Mouse (Mus musculus) E14TG2a.4 (cell line): ENCODE results near the gene Lman1l.
A peak's percentile ranks its signal among the peaks of the same experiment; 100 is the strongest.

Experiments
- H3K27me3 ChIP-seq: 2 replicates; pipeline ENCODE4 v1.6.1; 2014; ENCODE audit warnings: low read length, control low read depth; ENCODE audit not compliant: insufficient read depth
- H3K36me3 ChIP-seq: 2 replicates; pipeline ENCODE4 v1.6.1; 2014; ENCODE audit warnings: low read length, control low read depth; ENCODE audit not compliant: insufficient read depth
- H3K4me1 ChIP-seq: replicated peaks from 2 replicates; pipeline ENCODE4 v1.6.1; 2014; ENCODE audit warnings: low read depth, low read length, control low read depth
- H3K4me3 ChIP-seq: replicated peaks from 2 replicates; pipeline ENCODE4 v1.5.1; 2014; ENCODE audit warnings: mild to moderate bottlenecking, low read length
- H3K9me3 ChIP-seq: 2 replicates; pipeline ENCODE4 v1.6.1; 2014; ENCODE audit warnings: low read length, control low read depth
- CTCF ChIP-seq: conservative IDR thresholded peaks from 2 replicates; pipeline ENCODE4 v1.5.1; 2014; ENCODE audit warnings: low read length
- NANOG ChIP-seq: IDR thresholded peaks from 2 replicates; pipeline ENCODE4 v1.6.1; 2014; ENCODE audit warnings: borderline replicate concordance, low read length, mixed read lengths
- POU5F1 ChIP-seq: IDR thresholded peaks from 2 replicates; pipeline ENCODE4 v1.6.1; 2014; ENCODE audit warnings: low read length, borderline replicate concordance

Gene Lman1l

DNA sequence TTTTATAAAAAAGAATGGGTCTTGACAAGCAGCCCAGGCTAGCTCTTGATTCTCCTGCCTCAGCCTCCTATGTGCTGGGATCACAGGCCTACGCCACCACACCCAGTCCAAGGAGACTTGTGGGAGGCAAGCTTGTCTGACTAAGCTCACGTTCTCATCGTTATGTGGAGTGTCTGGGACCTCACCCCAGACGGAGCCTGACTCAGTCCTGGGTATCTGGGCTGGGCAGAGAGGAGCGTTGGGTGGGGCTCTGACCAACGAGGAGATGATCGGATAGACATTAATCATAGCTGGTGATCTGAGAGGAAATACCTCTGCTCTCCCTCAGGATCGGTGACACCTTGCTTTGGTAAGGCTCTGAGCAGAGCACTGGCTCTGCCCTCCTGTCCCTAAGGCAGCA is 1.7 kb downstream of the Lman1l start:
- H3K4me1 ChIP-seq, result peaks cover 27% of the 10 kb centered on the region
- H3K9me3 ChIP-seq, result peaks cover 5% of the 10 kb centered on the region; the same call in 1 of the 2 replicates
- H3K27me3 ChIP-seq, result peaks cover 3% of the 10 kb centered on the region; the same call in 1 of the 2 replicates
- TF ChIP-seq CTCF (no peak), POU5F1 (no peak), NANOG (no peak)
- H3K4me3 ChIP-seq, result no peak overlapping the region
- no peaks in the 10 kb centered on the region for H3K36me3 ChIP-seq

DNA sequence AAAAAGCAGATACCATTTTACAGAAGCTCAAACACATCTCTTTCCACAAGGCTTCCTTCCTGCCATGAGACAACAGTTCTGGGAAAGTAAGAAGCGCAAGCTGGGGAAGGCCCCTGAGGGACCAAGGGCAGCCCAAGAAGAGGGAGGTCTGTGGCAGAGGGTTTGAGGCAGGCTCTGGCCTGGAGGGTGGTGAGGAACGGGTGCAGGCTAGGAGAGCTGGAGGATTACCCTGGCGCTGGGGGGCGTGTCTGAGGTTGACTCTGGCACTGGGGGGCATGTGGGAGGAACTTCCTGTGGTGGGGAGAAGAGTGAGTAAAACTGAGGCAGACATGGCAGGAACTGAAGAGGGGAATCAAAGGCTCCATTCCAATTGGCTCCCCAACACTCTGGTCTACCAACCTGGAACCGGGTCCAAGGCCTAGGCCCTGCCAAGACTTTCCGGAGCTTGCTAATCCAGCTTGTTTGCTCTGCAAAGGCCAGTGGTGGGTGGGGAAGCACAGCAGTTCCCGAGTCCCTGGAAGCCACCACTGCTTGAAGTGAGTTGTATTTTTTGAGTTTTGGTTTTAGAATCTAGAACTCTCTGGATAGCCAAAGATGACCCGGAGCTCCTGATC is 2.9 kb downstream of the Lman1l start:
- Histone ChIP-seq H3K9me3 (no peaks in the 10 kb centered on the region), H3K4me3 (no peak overlapping the region), H3K27me3 (peaks cover 12% of the 10 kb centered on the region; the same call in 1 of the 2 replicates), H3K4me1 (peaks cover 25% of the 10 kb centered on the region), H3K36me3 (no peaks in the 10 kb centered on the region)
- TF ChIP-seq NANOG (no peak), CTCF (no peak), POU5F1 (no peak)

DNA sequence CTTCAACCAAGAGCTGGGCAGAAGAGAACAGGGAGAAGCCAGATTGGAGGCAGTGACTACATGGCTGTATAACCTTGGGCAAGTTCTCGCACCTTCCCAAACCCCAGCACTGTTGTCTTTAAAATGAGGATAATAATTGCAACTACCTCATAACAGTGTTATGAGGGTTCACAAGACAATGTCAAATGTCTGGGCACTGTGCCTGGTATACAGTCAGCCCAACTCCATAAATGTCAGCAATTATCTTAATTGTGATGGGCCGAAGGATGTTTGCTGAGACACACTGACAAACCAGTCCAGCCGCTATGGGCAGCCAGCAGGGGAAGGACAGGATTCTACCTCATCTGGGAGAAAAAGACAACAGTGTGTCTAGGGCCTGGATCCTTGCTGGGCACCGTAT is 5.8 kb downstream of the Lman1l start:
- H3K36me3 ChIP-seq, result no peaks in the 10 kb centered on the region
- H3K4me1 ChIP-seq, result peaks cover 29% of the 10 kb centered on the region
- H3K9me3 ChIP-seq, result no peaks in the 10 kb centered on the region
- peaks cover 30% of the 10 kb centered on the region for H3K27me3 ChIP-seq
- TF ChIP-seq POU5F1, result no peak
- TF ChIP-seq CTCF, result no peak
- TF ChIP-seq NANOG, result no peak
- no peak overlapping the region for H3K4me3 ChIP-seq

GRCm38 (mm10) chr9:57613975-57614374 is 6.6 kb downstream of the Lman1l start:
- H3K27me3 ChIP-seq, result peaks cover 33% of the 10 kb centered on the region
- peaks cover 28% of the 10 kb centered on the region for H3K4me1 ChIP-seq

DNA sequence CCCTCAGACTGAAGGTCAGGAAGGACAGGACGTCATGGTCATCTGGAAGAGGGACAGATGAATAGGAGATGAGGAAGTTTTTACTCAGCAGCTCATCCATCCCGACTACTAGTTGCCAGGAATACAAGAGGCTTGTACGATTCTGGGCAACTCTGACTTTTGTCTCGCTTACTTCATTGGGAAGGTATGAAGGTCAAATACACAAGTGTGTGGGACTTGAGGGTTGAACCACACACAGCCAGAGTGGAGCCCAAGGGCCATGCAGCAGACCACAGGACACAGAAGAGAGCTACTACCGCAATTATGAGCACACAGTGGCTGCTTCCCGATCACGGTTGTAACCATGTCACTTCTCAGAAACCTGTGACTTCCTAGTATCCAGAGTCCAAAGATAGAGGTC is 8.0 kb downstream of the Lman1l start:
- H3K36me3 ChIP-seq, result no peaks in the 10 kb centered on the region
- no peak overlapping the region for H3K4me3 ChIP-seq
- no peaks in the 10 kb centered on the region for H3K9me3 ChIP-seq
- peaks cover 46% of the 10 kb centered on the region for H3K27me3 ChIP-seq
- TF ChIP-seq CTCF, result no peak
- TF ChIP-seq NANOG, result no peak
- TF ChIP-seq POU5F1, result no peak
- peaks cover 21% of the 10 kb centered on the region for H3K4me1 ChIP-seq

More at GRCm38 (mm10) chr9:57613975-57614374, 6.6 kb downstream of the Lman1l start:
- Histone ChIP-seq H3K9me3 (no peaks in the 10 kb centered on the region), H3K4me3 (no peak overlapping the region), H3K36me3 (no peaks in the 10 kb centered on the region)
- TF ChIP-seq NANOG, result no peak
- TF ChIP-seq POU5F1, result no peak
- TF ChIP-seq CTCF, result no peak

GRCm38 (mm10) chr9:57610359-57610826 is 10.2 kb downstream of the Lman1l start:
- Histone ChIP-seq H3K36me3 (no peaks in the 10 kb centered on the region), H3K4me3 (no peak overlapping the region), H3K27me3 (peaks cover 68% of the 10 kb centered on the region), H3K9me3 (no peaks in the 10 kb centered on the region), H3K4me1 (peaks cover 27% of the 10 kb centered on the region)
- TF ChIP-seq POU5F1, result no peak
- no peak for TF ChIP-seq NANOG
- TF ChIP-seq CTCF, result no peak

- peaks cover 74% of the 10 kb centered on the region for H3K27me3 ChIP-seq
- TF ChIP-seq POU5F1 (no peak), NANOG (no peak), CTCF (no peak)
Observed at GRCm38 (mm10) chr9:57609803-57610202, 10.8 kb downstream of the Lman1l start.

GRCm38 (mm10) chr9:57606139-57606851 is 14.3 kb downstream of the Lman1l start, which contains the start of gene Cplx3:
TSS of gene Cplx3 (minus strand) at chr9:57606281.
- Histone ChIP-seq H3K27me3 (peaks cover 82% of the 10 kb centered on the region), H3K9me3 (no peaks in the 10 kb centered on the region; the same call in 1 of the 2 replicates), H3K4me1 (peaks cover 24% of the 10 kb centered on the region), H3K36me3 (no peaks in the 10 kb centered on the region), H3K4me3 (peak within 1 kb of the TSS; percentile 57)
- no peak for TF ChIP-seq NANOG
- TF ChIP-seq CTCF, result no peak
- no peak for TF ChIP-seq POU5F1

More at GRCm38 (mm10) chr9:57609803-57610202, 10.8 kb downstream of the Lman1l start:
- Histone ChIP-seq H3K4me1 (peaks cover 22% of the 10 kb centered on the region), H3K9me3 (no peaks in the 10 kb centered on the region), H3K36me3 (no peaks in the 10 kb centered on the region), H3K4me3 (no peak overlapping the region)
